Mouse (Mus musculus) granulocyte monocyte progenitor cell, adult 5-6 weeks (primary cell): ENCODE measurements around the gene Ksr1. TPM values are rescaled to one million over a fixed set of nuclear protein-coding genes. Genes with fewer than 3 reads are reported as not detected.
"Not testable (repeated sequence)": the region's sequence is repeated elsewhere in the genome, so short reads cannot be mapped to it uniquely, and the experiment has no call there.

Experiments
- ATAC-seq: replicated peaks from 2 replicates; pipeline ENCODE4 v1.8.0; 2016; ENCODE audit warnings: mild to moderate bottlenecking, moderate TSS enrichment, inconsistent platforms; ENCODE audit not compliant: poor library complexity, severe bottlenecking
- total RNA-seq, 2 experiments: library from RNA; stranded (forward) in 1 of 2; stranded (reverse) in 1 of 2; fragments of 200-712, 200-1000 nt in 1 of 2; fragments of >200 nt in 1 of 2; fragmentation: Nextera tagmentation in 1 of 2; gene quantifications; 2 replicates each; pipeline ENCODE4 v1.2.3; 2014 to 2017

The Ksr1 gene
- total RNA-seq, 2 experiments from 2014 or later: 5.4 to 8.1 TPM

DNA sequence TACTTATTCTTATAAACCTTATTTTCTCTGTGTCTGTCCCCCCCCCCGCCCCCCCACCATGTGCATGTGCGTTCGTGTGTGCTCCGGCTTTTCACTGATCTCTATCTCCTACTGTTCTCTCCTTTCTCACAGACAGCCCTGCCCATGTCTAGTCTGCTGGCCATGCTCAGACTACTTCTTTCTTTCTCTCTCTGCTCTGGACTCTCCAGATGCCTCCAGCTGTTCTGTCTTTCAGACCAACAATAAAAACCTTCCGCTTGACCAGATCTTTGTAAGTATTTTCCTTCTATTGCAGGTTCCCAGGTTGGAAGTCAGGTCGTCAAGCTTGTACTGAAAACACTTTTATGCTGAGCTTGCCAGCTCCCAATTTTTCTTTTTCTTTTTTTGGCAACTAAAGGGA lies 147.1 kb downstream of the Ksr1 start:
- no peak for ATAC-seq

DNA sequence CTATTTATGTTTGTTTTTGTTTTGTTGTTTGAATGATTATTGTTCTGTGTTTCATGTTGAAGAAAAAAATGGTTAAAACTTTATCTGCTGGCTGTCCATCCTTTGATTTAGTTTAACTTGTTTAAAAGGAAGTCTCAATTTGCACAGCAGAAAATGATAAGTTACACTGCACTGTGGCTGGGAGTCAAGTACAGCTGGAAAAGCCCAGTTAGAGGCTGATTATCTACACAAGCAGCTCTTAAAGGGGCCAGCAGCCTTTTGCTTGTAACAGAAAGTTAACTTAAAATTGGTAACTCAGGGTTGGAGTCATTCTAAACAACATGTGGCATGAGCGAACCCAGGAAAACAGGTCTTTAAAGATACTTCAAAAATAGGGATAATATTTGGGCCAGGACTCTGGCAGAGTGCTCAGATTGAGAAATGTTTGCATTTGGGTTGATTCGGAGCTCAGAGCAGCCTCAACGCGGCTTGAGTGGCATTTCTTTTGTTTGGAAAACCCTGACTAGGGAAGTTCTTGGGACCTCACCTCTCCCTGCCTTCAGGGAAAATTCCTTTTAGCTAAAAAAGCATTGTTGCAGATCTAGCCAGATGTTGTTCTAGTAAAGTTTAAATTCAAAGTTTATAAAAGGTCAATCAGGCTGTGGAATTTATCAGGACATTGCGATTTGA lies 155.2 kb downstream of the Ksr1 start:
- not testable (repeated sequence) for ATAC-seq

DNA sequence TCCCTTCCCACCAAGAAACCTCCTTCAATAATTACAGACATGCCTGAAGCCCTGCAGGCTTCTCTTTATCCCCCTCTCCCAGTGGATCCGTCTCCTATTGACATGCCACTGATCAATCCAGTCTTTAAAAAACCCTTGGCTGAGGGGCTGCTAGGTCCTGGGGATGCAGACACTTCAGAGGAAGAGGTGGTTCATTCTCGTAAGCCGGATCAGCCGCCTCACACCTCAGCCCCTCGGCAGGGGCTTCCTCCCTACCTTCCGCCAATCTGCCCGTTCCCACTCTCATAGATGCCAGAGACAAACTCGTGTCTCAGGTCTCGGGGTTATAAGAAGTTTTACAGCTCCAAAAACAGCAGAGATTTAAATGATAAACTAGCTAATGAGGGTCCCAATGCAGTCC lies 156.1 kb downstream of the Ksr1 start:
- ATAC-seq: no peak

DNA sequence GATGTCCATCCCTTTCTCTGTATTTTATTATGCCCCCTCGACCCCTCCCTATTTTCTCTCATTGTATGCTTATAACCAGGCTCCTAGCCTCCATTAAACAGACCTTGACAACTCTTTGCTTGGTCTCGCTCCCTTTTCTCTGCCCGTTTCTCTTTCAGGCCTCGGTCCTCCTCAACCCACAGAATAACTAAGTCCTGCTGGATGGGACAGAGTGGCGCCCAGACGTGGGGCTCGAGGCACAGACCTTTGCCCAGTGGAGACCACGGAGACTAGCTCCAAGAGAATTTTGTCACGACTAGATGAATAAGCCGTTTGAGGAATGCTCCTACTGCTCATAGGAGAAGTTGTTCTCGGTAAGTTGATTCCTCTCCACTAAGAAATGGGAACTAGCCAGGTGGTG lies 157.0 kb downstream of the Ksr1 start:
- not testable (repeated sequence) for ATAC-seq

DNA sequence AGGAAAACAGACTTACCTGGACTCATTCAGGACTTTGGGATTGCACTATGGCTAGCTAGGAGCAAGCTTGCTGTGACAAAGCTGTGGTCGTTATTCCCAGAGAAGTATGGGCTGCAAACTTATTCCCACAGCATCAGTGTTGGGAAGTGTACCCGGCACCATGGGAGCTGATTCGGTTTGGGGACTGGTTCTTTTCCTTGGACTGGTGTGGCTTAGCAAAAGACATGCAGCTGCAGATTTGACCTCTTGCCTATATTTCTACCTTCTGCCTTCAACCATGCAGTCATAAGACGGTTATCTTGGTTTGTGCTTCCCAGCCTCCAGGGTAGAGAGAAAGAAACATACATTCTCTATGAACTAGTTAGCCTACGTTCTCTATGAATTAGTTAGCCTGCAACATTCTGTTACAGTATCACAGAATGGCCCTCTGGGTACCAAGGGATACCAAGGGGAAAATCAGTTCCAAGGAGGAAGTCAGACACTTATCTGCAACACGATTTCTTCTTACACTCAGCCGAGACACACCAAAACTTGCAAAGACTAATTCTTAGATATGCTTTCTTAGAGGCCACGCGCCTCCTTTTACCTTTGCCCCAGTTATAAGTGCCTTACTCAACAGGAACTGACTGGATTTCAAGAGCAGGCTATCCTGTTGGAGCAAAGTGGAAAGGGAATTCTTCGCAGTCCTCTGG lies 159.8 kb downstream of the Ksr1 start:
- no peak for ATAC-seq

DNA sequence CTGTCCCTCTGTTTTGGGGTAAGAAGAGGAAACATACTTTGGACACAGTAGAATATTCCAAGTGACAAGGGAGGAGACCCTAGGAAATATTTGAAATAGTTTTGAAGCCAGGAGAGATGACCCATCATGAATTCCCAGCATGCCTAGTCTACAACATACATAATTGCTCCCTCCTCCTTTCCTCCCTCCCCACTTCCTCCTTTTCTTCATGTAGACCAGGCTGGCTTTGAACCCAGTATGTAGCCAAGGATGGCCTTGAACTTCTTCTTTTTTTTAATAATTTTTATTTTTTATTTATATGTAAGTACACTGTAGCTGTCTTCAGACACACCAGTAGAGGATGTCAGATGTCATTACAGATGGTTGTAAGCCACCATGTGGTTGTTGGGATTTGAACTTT lies 160.7 kb downstream of the Ksr1 start:
- ATAC-seq: no peak

DNA sequence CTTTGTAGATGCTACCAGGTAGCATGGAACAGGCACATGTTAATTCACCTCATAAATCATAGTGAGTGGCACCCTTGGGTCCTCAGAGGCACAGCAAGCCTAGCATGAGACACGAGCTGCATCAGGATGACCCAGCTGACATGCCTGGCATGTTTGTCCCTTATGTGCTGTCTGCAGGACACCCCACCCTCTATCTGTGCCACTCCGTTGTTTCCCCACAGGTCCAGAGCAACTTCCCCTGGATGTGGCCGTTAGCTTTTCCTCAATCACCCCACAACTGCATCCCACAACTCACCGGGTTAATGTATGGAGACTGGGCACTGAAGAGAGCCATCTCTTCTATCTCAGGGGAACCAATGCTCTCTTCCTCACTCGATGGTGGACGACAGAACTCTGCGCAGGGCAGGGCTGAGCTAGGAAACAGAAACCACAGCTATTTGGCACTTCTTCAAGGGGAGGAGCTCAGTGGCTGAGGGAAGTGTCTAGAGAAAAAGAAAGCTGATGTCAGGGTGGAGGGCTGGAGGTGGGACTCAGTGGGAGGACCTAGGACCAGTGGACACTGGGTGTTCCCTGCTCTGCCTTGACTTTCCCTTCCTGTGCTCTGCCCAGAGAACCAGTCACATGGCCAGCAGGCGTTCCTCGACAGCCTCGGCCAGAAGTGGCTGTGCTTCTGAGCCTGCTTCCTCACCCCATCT lies 161.6 kb downstream of the Ksr1 start, which contains the start of gene Lgals9:
Lgals9 (minus strand) TSS at position 464 of the 695 bp plus-strand sequence.
- peak; percentile 81 for ATAC-seq

DNA sequence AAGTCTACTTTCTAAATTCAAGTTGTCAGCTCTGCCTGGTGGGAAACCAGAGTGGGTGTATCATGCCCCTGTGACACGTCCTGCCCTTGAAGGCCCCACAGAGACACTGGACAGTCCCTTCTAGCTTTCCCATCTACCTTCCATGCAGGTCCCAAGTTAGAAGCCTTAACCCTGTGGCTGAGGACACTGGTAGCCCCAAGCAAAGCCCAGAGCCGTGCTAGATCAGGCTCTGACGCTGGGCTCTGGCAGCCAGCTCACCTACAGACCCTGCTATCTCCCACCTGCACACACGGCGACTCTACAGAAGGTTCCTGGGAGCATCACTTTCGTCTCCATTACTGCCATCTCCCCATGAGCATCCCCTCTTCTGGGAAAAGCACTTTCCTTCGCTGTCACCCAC lies 162.7 kb downstream of the Ksr1 start:
- no peak for ATAC-seq

DNA sequence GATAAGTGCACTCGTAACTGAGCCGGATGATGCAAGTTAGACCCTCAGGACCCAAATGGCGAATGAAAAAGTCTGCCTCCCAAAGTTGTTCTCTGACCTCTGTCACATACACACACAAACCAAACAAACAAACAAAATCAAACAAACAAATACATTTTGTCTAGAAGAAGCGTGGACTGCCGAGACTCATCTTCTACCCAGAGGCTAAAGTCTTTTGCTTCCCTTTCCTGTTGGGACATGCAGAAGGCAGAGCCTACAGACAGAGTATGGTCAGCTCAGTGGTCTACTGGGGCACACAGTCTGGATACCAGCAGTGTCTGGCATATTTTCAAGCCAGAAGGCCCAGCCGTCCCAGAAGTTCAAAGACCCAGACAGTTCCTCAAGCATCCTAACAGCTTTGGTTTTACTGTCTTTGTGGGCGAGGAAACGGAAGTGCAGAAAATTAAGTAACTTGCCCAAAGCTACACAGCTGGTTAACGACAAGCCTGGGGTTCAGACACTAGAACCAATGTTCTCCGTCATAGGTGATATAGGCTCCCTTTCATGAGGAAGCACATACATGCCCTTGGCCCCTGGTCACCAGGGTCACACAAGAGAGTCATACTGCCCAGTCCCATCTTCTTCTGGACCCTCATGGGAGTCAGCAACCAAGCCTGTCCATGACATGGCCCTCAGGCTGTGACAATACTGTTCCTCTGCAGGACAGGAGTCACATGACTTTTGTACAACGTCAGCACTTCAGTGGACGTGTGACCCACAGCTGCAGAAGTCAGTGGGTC lies 163.5 kb downstream of the Ksr1 start:
- peak; percentile 67 for ATAC-seq

DNA sequence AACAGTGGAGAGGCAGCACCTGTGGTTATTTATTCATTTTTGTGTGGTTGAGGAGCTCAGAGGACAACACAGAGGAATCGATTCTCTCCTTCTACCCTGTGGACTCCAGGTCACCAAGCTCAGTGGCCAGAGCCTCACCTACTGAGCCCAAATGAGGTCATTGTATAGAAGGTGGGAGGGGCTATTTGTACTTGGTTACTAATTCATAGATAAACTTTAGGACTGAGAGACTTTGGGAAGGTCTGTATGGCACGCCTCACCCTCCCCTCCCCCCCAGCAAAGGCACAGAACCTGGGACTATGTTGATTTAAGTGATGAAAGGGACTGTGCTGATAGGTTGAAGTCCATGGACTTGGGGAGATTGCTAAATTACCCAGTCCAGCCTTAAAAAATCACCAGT lies 164.2 kb downstream of the Ksr1 start:
- ATAC-seq: no peak

DNA sequence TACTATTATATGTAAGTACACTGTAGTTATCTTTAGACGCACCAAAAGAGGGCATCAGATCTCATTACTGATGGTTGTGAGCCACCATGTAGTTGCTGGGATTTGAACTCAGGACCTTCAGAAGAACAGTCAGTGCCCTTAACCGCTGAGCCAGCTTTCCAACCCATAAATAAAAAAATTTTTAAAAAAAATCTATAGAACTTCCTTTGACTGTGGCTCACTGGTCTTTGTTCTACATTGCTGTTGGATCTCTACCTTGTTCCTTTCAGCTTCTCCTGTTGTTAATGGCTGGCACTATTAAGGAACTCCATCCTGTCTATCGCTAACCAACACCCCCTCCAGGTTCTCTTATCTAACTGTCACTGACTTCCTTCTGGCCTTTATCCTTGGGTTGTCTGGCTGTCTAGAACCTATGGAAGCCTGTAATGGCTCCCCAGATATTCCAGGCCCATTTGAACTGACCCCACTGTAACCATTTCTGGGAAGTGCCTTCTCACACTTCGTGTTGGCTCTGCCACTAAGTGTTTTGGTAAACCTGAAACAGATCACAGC lies 166.0 kb downstream of the Ksr1 start:
- no peak for ATAC-seq

DNA sequence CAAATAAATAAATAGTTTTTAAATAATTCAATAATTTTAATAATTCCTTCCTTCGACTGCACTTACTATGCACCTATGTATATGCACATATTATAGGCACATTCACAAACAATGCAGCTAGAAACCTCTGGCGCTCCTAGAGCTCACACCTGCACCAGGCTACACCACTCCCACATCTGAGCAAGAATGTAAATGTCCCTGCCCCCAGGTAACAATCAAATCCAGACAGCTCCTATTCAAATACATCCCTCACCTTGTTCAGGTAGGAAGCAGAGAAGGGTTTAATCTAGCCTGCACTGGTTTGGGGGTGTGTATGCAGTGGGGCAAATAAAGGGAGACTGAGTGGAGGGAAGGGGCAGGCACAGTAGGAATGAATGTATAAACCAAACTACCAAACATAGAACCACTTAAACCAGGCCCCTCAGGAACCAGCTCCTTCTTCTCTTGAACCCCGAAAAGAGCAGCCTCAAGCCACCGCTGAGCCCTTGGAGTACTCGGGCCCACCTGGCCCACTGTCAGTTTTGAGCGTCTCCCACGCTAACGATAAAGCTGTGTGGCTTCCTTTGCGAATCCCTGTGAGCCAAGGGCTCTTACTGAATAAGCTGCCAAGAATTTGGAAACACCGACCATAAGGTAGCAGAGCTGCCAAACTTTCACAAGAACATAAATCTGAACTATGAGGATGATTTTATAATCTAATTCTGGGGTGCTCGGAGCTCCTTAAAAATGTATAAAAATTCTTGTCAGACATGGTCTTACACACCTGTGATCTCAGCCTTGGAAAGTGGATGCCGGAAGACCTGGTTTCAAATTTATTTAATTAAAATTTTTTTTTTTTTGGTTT lies 167.8 kb downstream of the Ksr1 start:
- ATAC-seq: no peak

DNA sequence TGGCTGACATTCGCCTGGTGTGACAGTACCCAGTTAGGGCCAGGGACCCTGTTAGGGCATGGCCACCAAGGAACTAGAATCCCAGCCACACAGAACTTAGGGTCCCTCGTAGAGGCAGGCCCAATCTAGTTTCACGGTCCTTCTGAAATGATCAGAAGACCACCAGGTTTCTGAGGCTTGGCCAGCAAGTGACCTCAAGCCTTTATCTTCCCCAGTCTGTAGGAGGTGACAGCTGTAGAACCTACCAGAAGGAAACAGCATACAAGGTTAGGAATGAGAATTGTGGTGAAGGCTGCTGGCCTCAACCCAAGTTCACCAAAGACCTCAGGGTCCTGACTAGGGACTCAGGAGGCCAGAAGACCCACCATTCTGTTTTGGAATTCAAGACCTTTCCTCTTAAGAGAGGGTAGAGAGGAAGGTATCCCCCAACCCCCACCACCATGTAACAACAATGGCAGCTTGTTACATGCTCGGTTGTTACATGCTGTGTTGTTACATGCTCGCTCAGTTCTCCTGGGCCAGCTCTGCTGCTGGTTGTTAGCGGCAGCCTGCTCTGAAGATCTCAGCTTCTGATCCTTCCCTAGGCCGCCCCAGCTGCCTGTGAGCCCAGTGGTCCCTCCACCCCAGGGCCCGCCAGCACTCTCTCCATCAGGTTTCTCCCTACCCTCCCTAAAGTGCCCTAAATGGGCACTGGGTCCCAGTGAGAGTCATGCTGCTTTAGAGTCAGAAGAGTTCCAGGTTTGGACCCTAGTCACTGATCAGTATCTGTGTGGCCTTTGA lies 169.3 kb downstream of the Ksr1 start:
- no peak for ATAC-seq

DNA sequence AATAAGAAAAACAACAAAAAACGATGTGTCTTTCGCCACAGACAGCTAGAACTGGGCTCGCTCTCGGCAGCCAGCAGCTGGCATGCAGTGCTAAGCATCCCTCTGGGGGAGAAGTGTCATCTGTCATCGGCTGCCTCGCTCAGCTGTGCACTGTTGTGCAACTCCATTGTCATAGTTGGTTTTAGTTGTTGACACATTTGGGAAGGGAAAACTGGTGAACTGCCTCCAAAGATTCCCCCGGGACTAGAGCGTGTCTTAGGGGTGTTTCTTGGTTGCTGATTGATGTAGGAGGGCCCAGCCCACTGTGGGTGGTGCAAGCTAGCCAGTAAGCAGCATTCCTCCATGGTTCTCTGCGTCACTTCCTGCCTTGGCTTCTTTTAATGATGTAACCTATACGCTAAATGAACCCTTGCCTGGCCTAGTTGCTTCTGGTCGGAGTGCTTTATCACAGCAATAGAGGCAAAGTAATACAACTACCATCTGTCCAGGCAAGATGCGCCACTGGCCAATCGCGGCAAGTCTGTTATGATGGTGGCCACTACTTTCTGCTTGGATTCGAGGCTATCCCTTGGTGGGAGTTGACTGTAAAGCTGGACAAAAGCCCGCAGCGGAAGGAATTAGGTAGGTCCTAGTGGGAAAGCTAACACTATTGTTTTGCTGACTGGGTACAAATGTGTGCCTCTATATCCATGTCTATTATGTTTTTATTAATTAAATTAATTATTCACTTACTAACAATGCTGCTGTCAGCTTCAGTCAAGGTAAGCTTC lies 172.6 kb downstream of the Ksr1 start:
- peak; percentile 65 for ATAC-seq

DNA sequence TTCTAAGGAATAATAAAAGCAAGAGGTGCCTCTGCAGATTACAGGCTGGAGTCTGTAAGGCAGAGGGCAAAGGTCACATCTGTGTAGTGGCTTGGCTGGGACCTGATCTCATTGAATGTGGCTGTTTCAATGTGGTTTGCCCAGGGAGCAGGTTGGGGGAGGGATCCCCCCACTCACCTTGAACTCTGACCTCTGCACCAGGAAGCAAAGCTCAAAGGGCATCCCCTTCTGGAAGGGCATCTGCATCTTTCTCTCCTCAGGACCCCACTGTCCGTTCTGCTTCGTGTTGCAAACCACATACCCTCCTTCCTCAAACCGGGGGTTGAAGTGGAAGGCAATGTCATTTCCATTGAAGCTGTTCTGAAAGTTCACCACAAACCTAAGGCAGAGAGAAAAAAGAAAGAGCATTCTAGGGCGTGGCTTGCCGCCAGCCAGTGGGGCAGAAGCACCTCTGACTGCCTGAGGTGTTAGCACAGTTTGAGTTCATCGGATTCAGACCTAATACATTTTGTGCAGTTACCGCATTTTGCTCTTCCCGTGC lies 173.3 kb downstream of the Ksr1 start:
- ATAC-seq: peak; percentile 42

DNA sequence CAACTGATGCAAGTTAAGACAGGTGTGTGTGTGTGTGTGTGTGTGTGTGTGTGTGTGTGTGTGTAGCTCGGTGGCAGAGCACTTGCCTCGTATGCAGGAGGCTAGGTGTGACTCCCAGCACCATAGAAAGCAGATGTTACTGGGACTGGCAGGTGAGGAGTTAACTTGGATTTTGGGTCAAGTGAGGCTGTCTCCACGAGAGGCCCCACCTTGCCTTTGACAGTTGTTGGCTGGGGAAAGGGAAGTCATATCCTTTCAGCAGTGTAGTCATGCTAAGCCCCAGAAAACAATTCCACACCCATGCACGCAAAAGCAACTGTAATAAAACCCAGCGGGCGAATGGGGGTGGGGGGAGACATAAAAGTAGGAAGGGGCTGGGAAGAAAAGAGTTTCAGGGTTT lies 173.9 kb downstream of the Ksr1 start:
- ATAC-seq: no peak

DNA sequence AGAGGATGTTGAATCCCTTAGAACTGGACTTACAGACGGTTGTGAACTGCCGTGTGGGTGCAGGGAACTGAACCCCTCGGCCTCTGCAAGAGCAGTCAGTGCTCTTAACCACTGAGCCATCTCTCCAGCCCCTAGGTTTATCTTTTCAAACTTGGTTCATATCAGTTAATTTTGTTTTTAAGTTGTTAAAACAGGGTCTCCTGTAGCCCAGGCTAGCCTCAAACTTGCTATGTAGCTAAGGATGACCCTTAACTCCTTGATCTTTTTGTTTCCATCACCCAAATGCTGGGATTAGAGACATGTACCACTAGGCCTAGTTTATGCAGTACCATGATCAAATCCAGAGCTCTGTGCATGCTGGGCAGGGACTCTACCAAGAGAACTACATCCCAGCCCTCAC lies 174.5 kb downstream of the Ksr1 start:
- no peak for ATAC-seq

DNA sequence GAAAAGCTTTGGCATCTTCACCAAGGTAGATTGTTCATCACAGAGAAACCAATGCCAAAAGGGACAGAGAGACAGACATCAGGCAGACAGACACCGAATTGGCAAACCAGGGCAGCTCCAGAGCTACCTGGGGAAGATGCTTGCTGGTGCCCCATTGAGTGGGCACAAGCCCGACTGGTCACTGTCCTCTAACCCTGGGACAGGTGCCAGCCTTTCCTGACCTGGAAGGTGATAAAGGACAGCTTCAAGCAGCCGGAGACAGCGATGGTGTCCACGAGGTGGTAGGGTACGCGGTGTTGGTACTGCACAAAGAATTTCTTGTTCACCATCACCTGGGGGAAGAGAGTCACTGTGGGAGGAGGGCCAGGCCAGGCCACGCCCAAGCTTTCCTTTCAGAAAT lies 175.1 kb downstream of the Ksr1 start:
- ATAC-seq: no peak
